Mouse (Mus musculus): ENCODE results near the gene Cmc1.
"Not testable (repeated sequence)": the region's sequence is repeated elsewhere in the genome, so short reads cannot be mapped to it uniquely, and the experiment has no call there.

The Cmc1 gene

GRCm38 (mm10) chr9:118149407-118150402 is at the start of gene Cmc1:
TSS of gene Cmc1 (minus strand) at chr9:118150177.
- DNase-seq = peak; percentile 88

GRCm38 (mm10) chr9:118198557-118198956 is 48.6 kb upstream of the Cmc1 start:
- DNase-seq = no peak

GRCm38 (mm10) chr9:118196661-118197390 is 46.8 kb upstream of the Cmc1 start:
- DNase-seq = peak; percentile 49

- DNase-seq = no peak
Measured at GRCm38 (mm10) chr9:118193263-118193662, 43.3 kb upstream of the Cmc1 start.

- DNase-seq = no peak
Measured at GRCm38 (mm10) chr9:118191276-118191675, 41.3 kb upstream of the Cmc1 start.

- DNase-seq = no peak
Measured at GRCm38 (mm10) chr9:118188374-118188773, 38.4 kb upstream of the Cmc1 start.

- DNase-seq = no peak
Measured at GRCm38 (mm10) chr9:118187420-118187819, 37.4 kb upstream of the Cmc1 start.

GRCm38 (mm10) chr9:118186776-118187175 is 36.8 kb upstream of the Cmc1 start:
- no peak for DNase-seq

GRCm38 (mm10) chr9:118179136-118180025 is 29.4 kb upstream of the Cmc1 start:
- no peak for DNase-seq

- DNase-seq = no peak
Measured at GRCm38 (mm10) chr9:118176687-118177086, 26.7 kb upstream of the Cmc1 start.

- DNase-seq = no peak
Measured at GRCm38 (mm10) chr9:118175411-118175810, 25.4 kb upstream of the Cmc1 start.

GRCm38 (mm10) chr9:118173086-118173485 is 23.1 kb upstream of the Cmc1 start:
- no peak for DNase-seq

- peak; percentile 32 for DNase-seq
Measured at GRCm38 (mm10) chr9:118168544-118168943, 18.6 kb upstream of the Cmc1 start.

- peak; percentile 9 for DNase-seq
Measured at GRCm38 (mm10) chr9:118167606-118168005, 17.6 kb upstream of the Cmc1 start.

GRCm38 (mm10) chr9:118161536-118161935 is 11.6 kb upstream of the Cmc1 start:
- DNase-seq = no peak

- no peak for DNase-seq
Measured at GRCm38 (mm10) chr9:118159936-118160335, 10.0 kb upstream of the Cmc1 start.

- DNase-seq = no peak
Measured at GRCm38 (mm10) chr9:118158201-118158600, 8.2 kb upstream of the Cmc1 start.

GRCm38 (mm10) chr9:118157234-118157633 is 7.3 kb upstream of the Cmc1 start:
- DNase-seq = no peak

GRCm38 (mm10) chr9:118154666-118155065 is 4.7 kb upstream of the Cmc1 start:
- DNase-seq = no peak

- no peak for DNase-seq
Measured at GRCm38 (mm10) chr9:118151221-118151507, 1.2 kb upstream of the Cmc1 start.

GRCm38 (mm10) chr9:118150429-118151220 is 648 bp upstream of the Cmc1 start:
- no peak for DNase-seq

GRCm38 (mm10) chr9:118140356-118140755 is 9.6 kb downstream of the Cmc1 start:
- not testable (repeated sequence) for DNase-seq
